Mouse (Mus musculus) embryonic fibroblast, embryonic 13.5 days (primary cell): ENCODE data around the gene Cmtm8.

Experiments used
- CTCF ChIP-seq: IDR thresholded peaks from 2 replicates; pipeline ENCODE4 v1.5.1; 2011; ENCODE audit warnings: mild to moderate bottlenecking, control low read depth, low read length, moderate library complexity, borderline replicate concordance; ENCODE audit not compliant: insufficient read depth
- POLR2A ChIP-seq: IDR thresholded peaks from 2 replicates; pipeline ENCODE4 v1.6.1; 2011; ENCODE audit warnings: low read depth, mild to moderate bottlenecking, control low read depth, low read length, moderate library complexity

- TF ChIP-seq CTCF: no peak
- TF ChIP-seq POLR2A: peak; percentile 45
Observed at GRCm38 (mm10) chr9:114779984-114780745, 63.8 kb downstream of the Cmtm8 start.
